Mouse (Mus musculus): ENCODE data around the gene Tm2d3. TPM values are rescaled to one million over a fixed set of nuclear protein-coding genes. Genes with fewer than 3 reads are reported as not detected.

The Tm2d3 gene
- polyA plus RNA-seq, 1 experiment from 2014 or later = 72.1 TPM

DNA sequence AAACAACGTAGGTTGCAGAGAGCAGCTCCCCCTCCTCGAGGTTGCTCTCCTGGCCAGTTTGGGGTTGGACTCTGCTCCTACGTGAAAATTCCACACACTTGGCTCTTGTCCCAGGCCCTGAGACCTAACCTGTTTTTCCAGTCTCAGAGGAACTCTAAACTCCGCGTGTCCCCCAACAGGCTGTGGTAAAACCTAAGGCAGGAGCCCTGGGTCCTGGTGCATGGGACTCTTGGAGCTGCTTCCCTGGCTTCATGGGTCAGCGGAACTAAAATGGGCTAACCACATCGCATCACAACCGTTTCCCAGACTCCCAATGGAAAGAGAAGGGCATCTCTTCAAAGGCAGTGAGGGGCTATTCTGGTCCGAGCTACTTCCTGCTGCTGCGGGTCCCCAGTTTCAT lies 1.9 kb downstream of the Tm2d3 start:
- Histone ChIP-seq H3K4me1 (replicated peaks; ENCODE audit: control insufficient read depth, insufficient read depth, low read length) (0 out of 2 replicates have a peak, but pooled peaks cover 4% of the 10 kb centered on the region), H3K27ac (ENCODE audit: low read depth, low read length) (no peak overlapping the region), H3K27me3 (ENCODE audit: control insufficient read depth, insufficient read depth, low read length) (no peaks in the 10 kb centered on the region), H3K36me3 (ENCODE audit: control insufficient read depth, insufficient read depth, low read length) (no peaks in the 10 kb centered on the region), H3K9me3 (ENCODE audit: control insufficient read depth, low read length) (no peaks in the 10 kb centered on the region), H3K9ac (ENCODE audit: low read depth, low read length) (peak overlapping the region; percentile 63), H3K4me3 (ENCODE audit: low read depth, low read length) (peak overlapping the region; percentile 61), H3K4me2 (replicated peaks; ENCODE audit: low read depth, low read length) (peak overlapping the region; percentile 50)
- ATAC-seq (ENCODE audit: low FRiP score) (no peak), DNase-seq (ENCODE audit: low spot score) (no peak)
- under 1% methylated on average over 10 of the region's 10 CpGs for WGBS

DNA sequence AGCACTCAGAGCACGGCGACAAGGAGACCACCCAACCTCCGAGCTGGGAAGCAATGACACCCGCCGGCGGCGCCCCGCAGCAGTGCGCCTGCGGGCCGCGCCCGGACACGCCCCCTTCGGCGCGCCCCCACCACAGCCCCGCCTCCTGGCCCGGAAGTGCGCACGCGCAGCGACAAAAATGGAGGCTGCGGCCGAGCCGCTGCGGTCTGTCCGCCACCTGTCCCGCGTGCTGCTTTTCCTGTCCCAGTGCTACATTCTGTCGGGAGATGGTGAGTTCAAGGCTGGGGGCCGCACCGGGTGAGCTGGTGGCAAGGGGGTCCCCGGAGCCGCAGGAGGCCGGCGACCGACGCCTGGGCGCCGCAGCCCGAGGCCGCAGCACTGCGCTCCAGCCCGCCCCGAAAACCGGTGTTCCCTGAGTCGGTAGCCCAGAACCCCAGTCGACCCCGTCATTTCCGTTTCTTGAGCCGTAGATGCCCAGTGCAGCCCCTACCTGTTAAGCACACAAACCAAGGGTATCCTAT lies 2.4 kb downstream of the Tm2d3 start:
- H3K27ac ChIP-seq (ENCODE audit: low read depth, low read length) = peak overlapping the region; percentile 43; the same call in 1 of the 2 replicates
- peak overlapping the region; percentile 50 for H3K4me2 ChIP-seq (replicated peaks; ENCODE audit: low read depth, low read length)
- H3K36me3 ChIP-seq (ENCODE audit: control insufficient read depth, insufficient read depth, low read length) = no peaks in the 10 kb centered on the region
- H3K9me3 ChIP-seq (ENCODE audit: control insufficient read depth, low read length) = no peaks in the 10 kb centered on the region
- ATAC-seq (ENCODE audit: low FRiP score) = peak; percentile 97
- WGBS = under 1% methylated on average over 52 of the region's 52 CpGs
- H3K4me1 ChIP-seq (replicated peaks; ENCODE audit: control insufficient read depth, insufficient read depth, low read length) = 0 out of 2 replicates have a peak, but pooled peaks cover 4% of the 10 kb centered on the region
- peak overlapping the region; percentile 63 for H3K9ac ChIP-seq (ENCODE audit: low read depth, low read length)
- peak overlapping the region; percentile 61 for H3K4me3 ChIP-seq (ENCODE audit: low read depth, low read length)
- DNase-seq (ENCODE audit: low spot score) = peak; percentile 93
- no peaks in the 10 kb centered on the region for H3K27me3 ChIP-seq (ENCODE audit: control insufficient read depth, insufficient read depth, low read length)

DNA sequence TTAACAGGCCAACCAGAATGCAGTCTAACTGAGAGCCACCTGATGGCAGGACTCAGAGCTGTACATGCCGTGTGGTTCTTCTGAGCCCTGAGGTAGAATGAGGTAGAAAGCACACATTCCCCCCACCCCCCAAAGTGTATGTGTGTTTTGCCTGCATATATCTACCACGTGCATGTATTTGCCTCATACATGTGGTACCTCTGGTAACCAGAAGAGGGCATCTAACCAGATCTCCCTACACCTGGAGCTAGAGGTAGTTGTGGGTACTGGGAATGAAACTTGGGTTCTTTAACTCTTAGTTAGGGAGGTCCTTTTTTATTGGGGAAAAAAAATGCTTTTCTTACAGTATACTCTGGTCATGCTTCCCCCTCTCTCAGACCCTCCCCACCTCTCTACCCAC lies 5.5 kb downstream of the Tm2d3 start:
- no peaks in the 10 kb centered on the region for H3K9me3 ChIP-seq (ENCODE audit: control insufficient read depth, low read length)
- H3K27me3 ChIP-seq (ENCODE audit: control insufficient read depth, insufficient read depth, low read length) = no peaks in the 10 kb centered on the region
- H3K9ac ChIP-seq (ENCODE audit: low read depth, low read length) = no peak overlapping the region
- H3K27ac ChIP-seq (ENCODE audit: low read depth, low read length) = no peak overlapping the region
- no peak overlapping the region for H3K4me3 ChIP-seq (ENCODE audit: low read depth, low read length)
- no peak overlapping the region for H3K4me2 ChIP-seq (replicated peaks; ENCODE audit: low read depth, low read length)
- H3K36me3 ChIP-seq (ENCODE audit: control insufficient read depth, insufficient read depth, low read length) = peaks cover 3% of the 10 kb centered on the region; the same call in 1 of the 2 replicates
- ATAC-seq (ENCODE audit: low FRiP score) (no peak), DNase-seq (ENCODE audit: low spot score) (peak; percentile 19)
- WGBS = 52% methylated on average over 2 of the region's 2 CpGs
- 0 out of 2 replicates have a peak, but pooled peaks cover 4% of the 10 kb centered on the region for H3K4me1 ChIP-seq (replicated peaks; ENCODE audit: control insufficient read depth, insufficient read depth, low read length)

GRCm38 (mm10) chr7:65702076-65702475 lies 11.1 kb downstream of the Tm2d3 start:
- H3K27me3 ChIP-seq (ENCODE audit: control insufficient read depth, insufficient read depth, low read length) = no peaks in the 10 kb centered on the region
- H3K4me1 ChIP-seq (replicated peaks; ENCODE audit: control insufficient read depth, insufficient read depth, low read length) = no peaks in the 10 kb centered on the region
- H3K9me3 ChIP-seq (ENCODE audit: control insufficient read depth, low read length) = no peaks in the 10 kb centered on the region
- WGBS = 96% methylated on average over 7 of the region's 7 CpGs
- no peak overlapping the region for H3K9ac ChIP-seq (ENCODE audit: low read depth, low read length)
- H3K4me2 ChIP-seq (replicated peaks; ENCODE audit: low read depth, low read length) = no peak overlapping the region
- peaks cover 3% of the 10 kb centered on the region; the same call in 1 of the 2 replicates for H3K36me3 ChIP-seq (ENCODE audit: control insufficient read depth, insufficient read depth, low read length)
- ATAC-seq (ENCODE audit: low FRiP score) = no peak
- no peak overlapping the region for H3K27ac ChIP-seq (ENCODE audit: low read depth, low read length)
- H3K4me3 ChIP-seq (ENCODE audit: low read depth, low read length) = no peak overlapping the region
- DNase-seq (ENCODE audit: low spot score) = no peak

GRCm38 (mm10) chr7:65704818-65705242 lies 13.9 kb downstream of the Tm2d3 start:
- Histone ChIP-seq H3K9ac (ENCODE audit: low read depth, low read length) (no peak overlapping the region), H3K36me3 (ENCODE audit: control insufficient read depth, insufficient read depth, low read length) (peaks cover 3% of the 10 kb centered on the region; the same call in 1 of the 2 replicates), H3K4me1 (replicated peaks; ENCODE audit: control insufficient read depth, insufficient read depth, low read length) (no peaks in the 10 kb centered on the region), H3K4me2 (replicated peaks; ENCODE audit: low read depth, low read length) (no peak overlapping the region), H3K4me3 (ENCODE audit: low read depth, low read length) (no peak overlapping the region), H3K9me3 (ENCODE audit: control insufficient read depth, low read length) (no peaks in the 10 kb centered on the region), H3K27me3 (ENCODE audit: control insufficient read depth, insufficient read depth, low read length) (no peaks in the 10 kb centered on the region), H3K27ac (ENCODE audit: low read depth, low read length) (no peak overlapping the region)
- DNase-seq (ENCODE audit: low spot score) (peak; percentile 90), ATAC-seq (ENCODE audit: low FRiP score) (peak; percentile 17; the same call in 1 of the 2 replicates)
- 19% methylated on average over 10 of the region's 10 CpGs for WGBS

GRCm38 (mm10) chr7:65708506-65708905 lies 17.5 kb downstream of the Tm2d3 start:
- H3K4me2 ChIP-seq (replicated peaks; ENCODE audit: low read depth, low read length) = no peak overlapping the region
- H3K4me3 ChIP-seq (ENCODE audit: low read depth, low read length) = no peak overlapping the region
- no peaks in the 10 kb centered on the region for H3K9me3 ChIP-seq (ENCODE audit: control insufficient read depth, low read length)
- DNase-seq (ENCODE audit: low spot score) (no peak), ATAC-seq (ENCODE audit: low FRiP score) (no peak)
- H3K27ac ChIP-seq (ENCODE audit: low read depth, low read length) = no peak overlapping the region
- no peak overlapping the region for H3K9ac ChIP-seq (ENCODE audit: low read depth, low read length)
- WGBS = 96% methylated on average over 1 of the region's 1 CpGs
- H3K4me1 ChIP-seq (replicated peaks; ENCODE audit: control insufficient read depth, insufficient read depth, low read length) = no peaks in the 10 kb centered on the region
- H3K36me3 ChIP-seq (ENCODE audit: control insufficient read depth, insufficient read depth, low read length) = no peaks in the 10 kb centered on the region
- H3K27me3 ChIP-seq (ENCODE audit: control insufficient read depth, insufficient read depth, low read length) = no peaks in the 10 kb centered on the region

- ATAC-seq (ENCODE audit: low FRiP score) = no peak
- Histone ChIP-seq H3K4me1 (replicated peaks; ENCODE audit: control insufficient read depth, insufficient read depth, low read length) (no peaks in the 10 kb centered on the region), H3K4me3 (ENCODE audit: low read depth, low read length) (no peak overlapping the region), H3K4me2 (replicated peaks; ENCODE audit: low read depth, low read length) (no peak overlapping the region), H3K36me3 (ENCODE audit: control insufficient read depth, insufficient read depth, low read length) (no peaks in the 10 kb centered on the region), H3K9ac (ENCODE audit: low read depth, low read length) (no peak overlapping the region), H3K9me3 (ENCODE audit: control insufficient read depth, low read length) (no peaks in the 10 kb centered on the region), H3K27ac (ENCODE audit: low read depth, low read length) (no peak overlapping the region), H3K27me3 (ENCODE audit: control insufficient read depth, insufficient read depth, low read length) (no peaks in the 10 kb centered on the region)
- DNase-seq (ENCODE audit: low spot score) = no peak
- WGBS = 81% methylated on average over 3 of the region's 3 CpGs
Observed at GRCm38 (mm10) chr7:65710301-65710700, 19.3 kb downstream of the Tm2d3 start.

- no peak overlapping the region for H3K4me3 ChIP-seq (ENCODE audit: low read depth, low read length)
- 69% methylated on average over 5 of the region's 5 CpGs for WGBS
- H3K4me1 ChIP-seq (replicated peaks; ENCODE audit: control insufficient read depth, insufficient read depth, low read length) = no peaks in the 10 kb centered on the region
- ATAC-seq (ENCODE audit: low FRiP score) = no peak
- H3K36me3 ChIP-seq (ENCODE audit: control insufficient read depth, insufficient read depth, low read length) = no peaks in the 10 kb centered on the region
- H3K27ac ChIP-seq (ENCODE audit: low read depth, low read length) = no peak overlapping the region
- H3K9ac ChIP-seq (ENCODE audit: low read depth, low read length) = no peak overlapping the region
- no peaks in the 10 kb centered on the region for H3K9me3 ChIP-seq (ENCODE audit: control insufficient read depth, low read length)
- H3K4me2 ChIP-seq (replicated peaks; ENCODE audit: low read depth, low read length) = no peak overlapping the region
- H3K27me3 ChIP-seq (ENCODE audit: control insufficient read depth, insufficient read depth, low read length) = no peaks in the 10 kb centered on the region
- DNase-seq (ENCODE audit: low spot score) = no peak
Observed at GRCm38 (mm10) chr7:65713782-65714181, 22.8 kb downstream of the Tm2d3 start.

DNA sequence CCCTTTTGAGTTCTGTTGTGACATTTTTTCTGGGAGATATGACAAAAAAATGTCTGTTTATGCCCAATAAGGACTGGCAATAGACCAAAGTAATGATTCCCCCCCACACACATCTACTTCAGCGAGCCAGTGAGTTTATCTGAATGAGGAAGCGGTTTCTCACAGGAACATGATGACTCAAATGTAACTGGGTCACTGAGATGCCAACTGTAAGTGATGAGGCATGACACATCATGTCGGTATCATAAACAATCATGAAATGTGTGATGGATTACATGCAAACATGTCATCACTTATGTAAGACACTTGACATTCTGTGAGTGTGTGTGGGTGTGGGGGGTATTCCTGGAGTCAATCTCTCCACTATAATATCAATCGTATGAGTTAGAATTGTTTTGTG lies 23.3 kb downstream of the Tm2d3 start:
- Histone ChIP-seq H3K9me3 (ENCODE audit: control insufficient read depth, low read length) (no peaks in the 10 kb centered on the region), H3K27me3 (ENCODE audit: control insufficient read depth, insufficient read depth, low read length) (no peaks in the 10 kb centered on the region), H3K4me1 (replicated peaks; ENCODE audit: control insufficient read depth, insufficient read depth, low read length) (no peaks in the 10 kb centered on the region), H3K27ac (ENCODE audit: low read depth, low read length) (no peak overlapping the region), H3K36me3 (ENCODE audit: control insufficient read depth, insufficient read depth, low read length) (no peaks in the 10 kb centered on the region), H3K4me3 (ENCODE audit: low read depth, low read length) (no peak overlapping the region), H3K4me2 (replicated peaks; ENCODE audit: low read depth, low read length) (no peak overlapping the region), H3K9ac (ENCODE audit: low read depth, low read length) (no peak overlapping the region)
- DNase-seq (ENCODE audit: low spot score) (no peak), ATAC-seq (ENCODE audit: low FRiP score) (no peak)
- WGBS = 82% methylated on average over 4 of the region's 4 CpGs

Data from hindbrain, embryonic 11.5 days (tissue).